Mouse (Mus musculus) G1E (cell line): Measurements from ENCODE around the gene Atp5c1. TPM values are rescaled to one million over a fixed set of nuclear protein-coding genes. Genes with fewer than 3 reads are reported as not detected.
A peak's percentile ranks its signal among the peaks of the same experiment; 100 is the strongest.

Experiments used
- ATAC-seq: 2 replicates; pipeline ENCODE4 v1.8.0; 2016; ENCODE audit warnings: mild to moderate bottlenecking; ENCODE audit not compliant: insufficient number of reproducible peaks, poor library complexity, low FRiP score, severe bottlenecking; ENCODE audit errors: extremely low read depth
- DNase-seq: peaks from one replicate; pipeline ENCODE4 v3.0.0; 2012; ENCODE audit warnings: low spot score
- H3K27me3 ChIP-seq: 2 replicates; pipeline ENCODE4 v1.6.1; 2012; ENCODE audit warnings: mild to moderate bottlenecking, low read length, inconsistent platforms; ENCODE audit not compliant: insufficient read depth
- H3K36me3 ChIP-seq: replicated peaks from 2 replicates; pipeline ENCODE3; 2012; ENCODE audit warnings: mild to moderate bottlenecking, inconsistent platforms
- H3K4me1 ChIP-seq: 2 replicates; pipeline ENCODE4 v1.6.1; 2012; ENCODE audit warnings: low read depth, low read length, inconsistent platforms, mixed read lengths; ENCODE audit not compliant: insufficient read depth
- H3K4me3 ChIP-seq: 2 replicates; pipeline ENCODE4 v1.5.1; 2012; ENCODE audit warnings: low read depth, mild to moderate bottlenecking, inconsistent platforms, low read length, moderate library complexity, mixed read lengths
- H3K9me3 ChIP-seq: replicated peaks from 2 replicates; pipeline ENCODE4 v1.6.1; 2012; ENCODE audit warnings: inconsistent platforms
- CTCF ChIP-seq: IDR thresholded peaks from 2 replicates; pipeline ENCODE4 v1.5.1; 2012; ENCODE audit warnings: low read depth, low read length, inconsistent platforms, mixed read lengths
- GATA1 ChIP-seq: IDR thresholded peaks from 2 replicates; pipeline ENCODE4 v1.6.1; 2012; ENCODE audit warnings: borderline replicate concordance, low read length, inconsistent platforms, mixed read lengths
- GATA2 ChIP-seq: IDR thresholded peaks from 2 replicates; pipeline ENCODE4 v1.6.1; 2012; ENCODE audit warnings: low read depth, low read length, inconsistent platforms, borderline replicate concordance
- POLR2AphosphoS5 ChIP-seq: IDR thresholded peaks from 2 replicates; pipeline ENCODE4 v1.6.1; 2012; ENCODE audit warnings: low read depth, low read length, inconsistent platforms; ENCODE audit not compliant: insufficient replicate concordance
- TAL1 ChIP-seq: conservative IDR thresholded peaks from 2 replicates; pipeline ENCODE4 v1.6.1; 2012; ENCODE audit warnings: low read depth, low read length, inconsistent platforms, mixed read lengths
- polyA plus RNA-seq: library from polyadenylated mRNA; stranded (reverse); fragments of >175 nt; gene quantifications from 2 replicates; pipeline ENCODE4 v1.2.3, GENCODE M21; 2012
- total RNA-seq, 2 experiments: library from RNA; stranded (forward) in 1 of 2; stranded (reverse) in 1 of 2; fragments of 200-1000 nt in 1 of 2; fragments of >200 nt in 1 of 2; fragmentation: Nextera tagmentation in 1 of 2; gene quantifications; 2 replicates each; pipeline ENCODE4 v1.2.3; 2014 to 2017

Gene Atp5c1
- total and polyA plus RNA-seq, 3 experiments, result 34.2 to 488 (median 368) TPM

- Histone ChIP-seq H3K36me3 (peaks cover 95% of the 10 kb centered on the region), H3K4me1 (peaks cover under 1% of the 10 kb centered on the region; the same call in 1 of the 2 replicates), H3K4me3 (no peak overlapping the region), H3K9me3 (no peaks in the 10 kb centered on the region), H3K27me3 (no peaks in the 10 kb centered on the region)
- DNase-seq, result no peak
- no peak for TF ChIP-seq POLR2AphosphoS5
- no peak for TF ChIP-seq GATA2
- no peak for TF ChIP-seq TAL1
- no peak for TF ChIP-seq GATA1
- TF ChIP-seq CTCF, result no peak
- ATAC-seq, result no peak
Measured at GRCm38 (mm10) chr2:10058836-10059235, 21.5 kb downstream of the Atp5c1 start.

GRCm38 (mm10) chr2:10051996-10052395 lies 28.3 kb downstream of the Atp5c1 start:
- H3K4me3 ChIP-seq, result no peak overlapping the region
- ATAC-seq (no peak), DNase-seq (no peak)
- TF ChIP-seq POLR2AphosphoS5, result no peak
- no peak for TF ChIP-seq GATA2
- no peak for TF ChIP-seq CTCF
- no peak for TF ChIP-seq GATA1
- no peak for TF ChIP-seq TAL1
- peaks cover 21% of the 10 kb centered on the region for H3K4me1 ChIP-seq
- H3K27me3 ChIP-seq, result no peaks in the 10 kb centered on the region
- H3K36me3 ChIP-seq, result peaks cover 53% of the 10 kb centered on the region
- no peaks in the 10 kb centered on the region for H3K9me3 ChIP-seq

- H3K27me3 ChIP-seq, result no peaks in the 10 kb centered on the region
- DNase-seq, result no peak
- ATAC-seq, result no peak
- no peaks in the 10 kb centered on the region for H3K9me3 ChIP-seq
- H3K36me3 ChIP-seq, result peaks cover 44% of the 10 kb centered on the region
- H3K4me3 ChIP-seq, result no peak overlapping the region
- peaks cover 28% of the 10 kb centered on the region for H3K4me1 ChIP-seq
- TF ChIP-seq GATA2 (no peak), POLR2AphosphoS5 (no peak), TAL1 (no peak), CTCF (no peak), GATA1 (no peak)
Measured at GRCm38 (mm10) chr2:10050878-10051277, 29.4 kb downstream of the Atp5c1 start.

GRCm38 (mm10) chr2:10049456-10049855 lies 30.9 kb downstream of the Atp5c1 start:
- Histone ChIP-seq H3K4me1 (peaks cover 31% of the 10 kb centered on the region), H3K9me3 (no peaks in the 10 kb centered on the region), H3K36me3 (peaks cover 32% of the 10 kb centered on the region), H3K27me3 (no peaks in the 10 kb centered on the region), H3K4me3 (peak overlapping the region; percentile 87)
- no peak for TF ChIP-seq CTCF
- TF ChIP-seq GATA2, result no peak
- DNase-seq (no peak), ATAC-seq (no peak)

- peaks cover 28% of the 10 kb centered on the region for H3K36me3 ChIP-seq
- H3K4me1 ChIP-seq, result peaks cover 30% of the 10 kb centered on the region
- DNase-seq (peak; percentile 84), ATAC-seq (peak; percentile 97)
- peak within 1 kb of the TSS; percentile 87 for H3K4me3 ChIP-seq
- no peaks in the 10 kb centered on the region for H3K9me3 ChIP-seq
- TF ChIP-seq POLR2AphosphoS5 (no peak), TAL1 (no peak), GATA2 (no peak), GATA1 (no peak), CTCF (no peak)
- H3K27me3 ChIP-seq, result no peaks in the 10 kb centered on the region
Measured at GRCm38 (mm10) chr2:10048461-10048860, 31.8 kb downstream of the Atp5c1 start, which contains the start of gene Taf3. TSS of gene Taf3 (minus strand) at chr2:10048596.

GRCm38 (mm10) chr2:10047758-10048436 lies 32.4 kb downstream of the Atp5c1 start:
- ATAC-seq, result 0 out of 2 replicates have a peak, but pooled peaks have one; percentile 36
- no peak for TF ChIP-seq GATA2
- TF ChIP-seq GATA1, result no peak
- no peak for TF ChIP-seq TAL1
- no peak for TF ChIP-seq CTCF
- TF ChIP-seq POLR2AphosphoS5, result no peak

GRCm38 (mm10) chr2:10034976-10035375 lies 45.3 kb downstream of the Atp5c1 start:
- Histone ChIP-seq H3K4me3 (no peak overlapping the region), H3K36me3 (peaks cover 60% of the 10 kb centered on the region), H3K4me1 (peaks cover 6% of the 10 kb centered on the region; the same call in 1 of the 2 replicates), H3K9me3 (no peaks in the 10 kb centered on the region), H3K27me3 (no peaks in the 10 kb centered on the region)
- ATAC-seq (no peak), DNase-seq (no peak)
- no peak for TF ChIP-seq CTCF
- TF ChIP-seq GATA2, result no peak
- no peak for TF ChIP-seq GATA1
- TF ChIP-seq TAL1, result no peak
- TF ChIP-seq POLR2AphosphoS5, result no peak

More at GRCm38 (mm10) chr2:10047758-10048436, 32.4 kb downstream of the Atp5c1 start:
- DNase-seq, result peak; percentile 45
- Histone ChIP-seq H3K36me3 (peaks cover 27% of the 10 kb centered on the region), H3K4me1 (peaks cover 30% of the 10 kb centered on the region), H3K9me3 (no peaks in the 10 kb centered on the region), H3K4me3 (peak overlapping the region; percentile 87), H3K27me3 (no peaks in the 10 kb centered on the region)
